Mouse (Mus musculus) liver, postnatal 0 days (tissue): ENCODE results near the gene Zfp619. TPM values are rescaled to one million over a fixed set of nuclear protein-coding genes. Genes with fewer than 3 reads are reported as not detected.
A peak's percentile ranks its signal among the peaks of the same experiment; 100 is the strongest.

Source experiments
- ATAC-seq: fragments of 200-750 bp; cut with Nextera tagmentation; 2 replicates; pipeline ENCODE4 v1.8.0; 2017; ENCODE audit warnings: mild to moderate bottlenecking, moderate library complexity
- DNase-seq: peaks from one replicate; pipeline ENCODE4 v3.0.0-alpha.2; 2016
- H3K27ac ChIP-seq: fragments of 300-500 bp; sonication (generic); 2 replicates; pipeline ENCODE4 v1.5.1; 2014; ENCODE audit warnings: antibody characterized with exemption, moderate library complexity, mild to moderate bottlenecking, low read depth
- H3K27me3 ChIP-seq: fragments of 300-500 bp; sonication (generic); 2 replicates; pipeline ENCODE4 v1.6.1; 2014; ENCODE audit warnings: low read length, control low read depth, mixed read lengths; ENCODE audit not compliant: insufficient read depth
- H3K36me3 ChIP-seq: fragments of 300-500 bp; sonication (generic); replicated peaks from 2 replicates; pipeline ENCODE4 v1.6.1; 2014; ENCODE audit warnings: mild to moderate bottlenecking, control low read depth, low read length, moderate library complexity, mixed read lengths; ENCODE audit not compliant: insufficient read depth
- H3K4me1 ChIP-seq: fragments of 300-500 bp; sonication (generic); 2 replicates; pipeline ENCODE4 v1.6.1; 2014; ENCODE audit warnings: antibody characterized with exemption, mild to moderate bottlenecking, control low read depth; ENCODE audit not compliant: insufficient read depth
- H3K4me2 ChIP-seq: fragments of 300-500 bp; sonication (generic); 2 replicates; pipeline ENCODE4 v1.6.1; 2014; ENCODE audit warnings: low read depth, mild to moderate bottlenecking, low read length, moderate library complexity, mixed read lengths
- H3K4me3 ChIP-seq: fragments of 300-500 bp; sonication (generic); 2 replicates; pipeline ENCODE4 v1.5.1; 2014; ENCODE audit warnings: low read depth, low read length
- H3K9ac ChIP-seq: fragments of 300-500 bp; sonication (generic); replicated peaks from 2 replicates; pipeline ENCODE4 v1.6.1; 2014; ENCODE audit warnings: mild to moderate bottlenecking, moderate library complexity
- H3K9me3 ChIP-seq: fragments of 300-500 bp; sonication (generic); 2 replicates; pipeline ENCODE4 v1.6.1; 2016; ENCODE audit warnings: mild to moderate bottlenecking, control low read depth, low read length, mixed read lengths
- CTCF ChIP-seq: sonication (generic); IDR thresholded peaks from 2 replicates; pipeline ENCODE4 v1.5.1; 2016; ENCODE audit warnings: antibody characterized with exemption, low read depth
- EP300 ChIP-seq: IDR thresholded peaks from 2 replicates; pipeline ENCODE4 v1.6.1; 2016; ENCODE audit warnings: antibody characterized with exemption, low read depth, mild to moderate bottlenecking
- WGBS: fragments of 180-500 bp; shearing (Covaris S2); extraction: QIAGEN DNeasy Blood & Tissue Kit; methylation state at CpG from one replicate; pipeline ENCODE4 v1.1.7; 2014; ENCODE audit not compliant: insufficient replicate concordance; 5-methylcytosine and 5-hydroxymethylcytosine counted together
- polyA plus RNA-seq: library from polyadenylated mRNA; unstranded; fragments of >200 nt; fragmentation: Nextera tagmentation; extraction: Ambion mirVana; gene quantifications from 2 replicates; pipeline ENCODE4 v1.2.1, GENCODE M21; 2015

The Zfp619 gene
- 0.16 and 0.24 TPM in 2 replicates for polyA plus RNA-seq

- Histone ChIP-seq H3K27me3 (no peaks in the 10 kb centered on the region), H3K9me3 (no peaks in the 10 kb centered on the region), H3K4me1 (no peaks in the 10 kb centered on the region), H3K9ac (peak within 1 kb of the TSS; percentile 94), H3K4me3 (peak within 1 kb of the TSS; percentile 76), H3K36me3 (no peaks in the 10 kb centered on the region), H3K4me2 (peak within 1 kb of the TSS; percentile 71), H3K27ac (peak within 1 kb of the TSS; percentile 99)
- WGBS: under 1% methylated on average over 43 of the region's 43 CpGs
- DNase-seq: peak; percentile 95
- TF ChIP-seq EP300 (no peak), CTCF (peak; percentile 77)
- peak; percentile 99 for ATAC-seq
These were observed at the start of gene Zfp619 for GRCm38 (mm10) chr7:39517616-39518177. Gene Zfp619, plus strand, starts transcription at chr7:39517766.

GRCm38 (mm10) chr7:39479013-39479412 is 38.6 kb upstream of the Zfp619 start:
- no peak overlapping the region for H3K9ac ChIP-seq
- no peak for DNase-seq
- no peak for ATAC-seq

GRCm38 (mm10) chr7:39484384-39484783 is 33.2 kb upstream of the Zfp619 start:
- TF ChIP-seq CTCF (peak; percentile 20; the same call in 1 of the 2 replicates), EP300 (no peak)
- H3K27me3 ChIP-seq: no peaks in the 10 kb centered on the region
- DNase-seq (no peak), ATAC-seq (no peak)
- H3K4me1 ChIP-seq: no peaks in the 10 kb centered on the region
- no peak overlapping the region for H3K27ac ChIP-seq
- no peak overlapping the region for H3K4me2 ChIP-seq
- H3K4me3 ChIP-seq: no peak overlapping the region
- 41% methylated on average over 6 of the region's 6 CpGs for WGBS
- H3K36me3 ChIP-seq: no peaks in the 10 kb centered on the region
- no peaks in the 10 kb centered on the region for H3K9me3 ChIP-seq
- H3K9ac ChIP-seq: no peak overlapping the region

More at GRCm38 (mm10) chr7:39479013-39479412, 38.6 kb upstream of the Zfp619 start:
- Histone ChIP-seq H3K4me1 (no peaks in the 10 kb centered on the region), H3K9me3 (peaks cover 10% of the 10 kb centered on the region), H3K4me3 (no peak overlapping the region), H3K36me3 (0 out of 2 replicates have a peak, but pooled peaks cover 5% of the 10 kb centered on the region), H3K27me3 (no peaks in the 10 kb centered on the region), H3K27ac (no peak overlapping the region), H3K4me2 (no peak overlapping the region)
- TF ChIP-seq CTCF (no peak), EP300 (no peak)
- WGBS: 72% methylated on average over 2 of the region's 2 CpGs

- H3K4me3 ChIP-seq: peak overlapping the region; percentile 31
- DNase-seq (no peak), ATAC-seq (peak; percentile 45; the same call in 1 of the 2 replicates)
- no peaks in the 10 kb centered on the region for H3K36me3 ChIP-seq
- H3K9ac ChIP-seq: no peak overlapping the region
- peak overlapping the region; percentile 58 for H3K4me2 ChIP-seq
- H3K27me3 ChIP-seq: no peaks in the 10 kb centered on the region
- TF ChIP-seq EP300 (no peak), CTCF (no peak)
- WGBS: 18% methylated on average over 23 of the region's 23 CpGs
- H3K27ac ChIP-seq: no peak overlapping the region
- H3K4me1 ChIP-seq: no peaks in the 10 kb centered on the region
- no peaks in the 10 kb centered on the region for H3K9me3 ChIP-seq
These were observed 30.3 kb upstream of the Zfp619 start for GRCm38 (mm10) chr7:39487159-39487853.

GRCm38 (mm10) chr7:39487854-39488205 is 29.7 kb upstream of the Zfp619 start:
- 45% methylated on average over 9 of the region's 9 CpGs for WGBS
- H3K4me1 ChIP-seq: no peaks in the 10 kb centered on the region
- no peak for ATAC-seq
- H3K27me3 ChIP-seq: no peaks in the 10 kb centered on the region
- TF ChIP-seq CTCF: no peak
- TF ChIP-seq EP300: no peak
- peak overlapping the region; percentile 58 for H3K4me2 ChIP-seq
- DNase-seq: no peak
- no peaks in the 10 kb centered on the region for H3K36me3 ChIP-seq
- H3K4me3 ChIP-seq: peak overlapping the region; percentile 31; the same call in 1 of the 2 replicates
- H3K9me3 ChIP-seq: no peaks in the 10 kb centered on the region
- H3K27ac ChIP-seq: no peak overlapping the region
- H3K9ac ChIP-seq: no peak overlapping the region

- Histone ChIP-seq H3K4me1 (no peaks in the 10 kb centered on the region), H3K27ac (no peak overlapping the region), H3K27me3 (no peaks in the 10 kb centered on the region), H3K4me3 (no peak overlapping the region), H3K9ac (no peak overlapping the region), H3K36me3 (no peaks in the 10 kb centered on the region), H3K9me3 (peaks cover 4% of the 10 kb centered on the region; the same call in 1 of the 2 replicates), H3K4me2 (no peak overlapping the region)
- TF ChIP-seq EP300: no peak
- no peak for TF ChIP-seq CTCF
- ATAC-seq (no peak), DNase-seq (no peak)
- 73% methylated on average over 3 of the region's 3 CpGs for WGBS
These were observed 22.9 kb upstream of the Zfp619 start for GRCm38 (mm10) chr7:39494646-39495045.
